Comparison of ENCODE assay signal across 25 mouse cellular contexts in genomic region chr4:151337543-151337942, GRCm38 (mm10).
DNase-seq lines count a peak whose midpoint lies in the region; ATAC-seq and TF ChIP-seq lines count a peak whose summit lies in the region.
"Had no signal": no experiment of that assay in that cellular context is flagged by ENCODE, and none has a peak within 500 bp of the region (broad histone marks: within the 10 kb centered on the region; RNA-seq: fewer than 3 reads in every experiment).

No protein-coding gene starts in this region.

- in situ Hi-C loops in ES-E14 (cut with MboI; ENCODE audit: low sequenced_read_pairs in 2 of 2, unreplicated experiment in 2 of 2): no loop called here

- H3K9ac ChIP-seq in limb, embryonic 14.5 days (ENCODE audit: low read depth, low read length, severe bottlenecking): no peak overlapping the region
- no peak overlapping the region for H3K9ac ChIP-seq in ES-E14 (ENCODE audit: insufficient read depth, low read depth, low read length, poor library complexity, severe bottlenecking)
- H3K9ac ChIP-seq: forebrain, postnatal 0 days; heart, embryonic 13.5 days; hindbrain, embryonic 12.5 days; kidney, embryonic 15.5 days; limb, embryonic 15.5 days; neural tube, embryonic 13.5 days had no signal

- WGBS in limb, embryonic 14.5 days: 24% methylated on average over 11 of the region's 11 CpGs
- 30% methylated on average over 11 of the region's 11 CpGs for WGBS in limb, embryonic 10.5 days

- H3K9me3 ChIP-seq in limb, embryonic 14.5 days (ENCODE audit: control insufficient read depth, low read length): no peaks in the 10 kb centered on the region
- H3K9me3 ChIP-seq in limb, embryonic 10.5 days (replicated peaks): no peaks in the 10 kb centered on the region
- H3K9me3 ChIP-seq in E14TG2a.4 (ENCODE audit: low read length) (no peaks in the 10 kb centered on the region), ES-E14 (ENCODE audit: control insufficient read depth, insufficient read depth, low read depth, low read length) (no peaks in the 10 kb centered on the region)
- H3K9me3 ChIP-seq: forebrain, embryonic 10.5 days; heart, embryonic 13.5 days; hindbrain, embryonic 12.5 days; kidney, embryonic 15.5 days; limb, embryonic 15.5 days; neural tube, embryonic 13.5 days had no signal

- H3K4me1 ChIP-seq in limb, embryonic 14.5 days (ENCODE audit: control insufficient read depth, insufficient read depth, low read length): no peaks in the 10 kb centered on the region
- H3K4me1 ChIP-seq in limb, embryonic 10.5 days: peaks cover 8% of the 10 kb centered on the region; the same call in 1 of the 2 replicates
- peaks cover 64% of the 10 kb centered on the region for H3K4me1 ChIP-seq in E14TG2a.4 (replicated peaks; ENCODE audit: low read depth, low read length)
- H3K4me1 ChIP-seq in ES-E14 (ENCODE audit: control insufficient read depth in 2 of 2, insufficient read depth in 2 of 2, low read length in 2 of 2, poor library complexity in 1 of 2): peaks cover 6 to 19% of the 10 kb centered on the region in 2 experiments

- no peaks in the 10 kb centered on the region for H3K27me3 ChIP-seq in limb, embryonic 14.5 days (ENCODE audit: control insufficient read depth, insufficient read depth, low read length)
- no peaks in the 10 kb centered on the region for H3K27me3 ChIP-seq in limb, embryonic 10.5 days (ENCODE audit: low read depth, poor library complexity, severe bottlenecking)
- peaks cover 20% of the 10 kb centered on the region for H3K27me3 ChIP-seq in E14TG2a.4 (ENCODE audit: insufficient read depth, low read length)
- H3K27me3 ChIP-seq: CH12.LX; neural tube, embryonic 13.5 days had no signal

- H3K4me3 ChIP-seq in limb, embryonic 14.5 days (replicated peaks; ENCODE audit: low read length): no peak overlapping the region
- no peak overlapping the region for H3K4me3 ChIP-seq in limb, embryonic 10.5 days
- H3K4me3 ChIP-seq in E14TG2a.4 (replicated peaks; ENCODE audit: low read length) (peak overlapping the region; percentile 45; the same call in 1 of the 2 replicates), ES-E14 (ENCODE audit: insufficient read depth in 1 of 2, low read depth in 1 of 2, low read length in 2 of 2, poor library complexity in 1 of 2, severe bottlenecking in 1 of 2) (no peak overlapping the region)
- H3K4me3 ChIP-seq: forebrain, embryonic 10.5 days; heart, embryonic 13.5 days; hindbrain, embryonic 12.5 days; kidney, embryonic 15.5 days; limb, embryonic 15.5 days; myocyte; neural tube, embryonic 13.5 days had no signal

- H3K36me3 ChIP-seq in limb, embryonic 14.5 days (ENCODE audit: control insufficient read depth, insufficient read depth, low read length): no peaks in the 10 kb centered on the region
- no peaks in the 10 kb centered on the region for H3K36me3 ChIP-seq in limb, embryonic 10.5 days
- no peaks in the 10 kb centered on the region for H3K36me3 ChIP-seq in E14TG2a.4 (ENCODE audit: insufficient read depth, low read length)
- no peaks in the 10 kb centered on the region for H3K36me3 ChIP-seq in ES-E14 (ENCODE audit: control insufficient read depth, insufficient read depth, low read length, poor library complexity, severe bottlenecking)
- H3K36me3 ChIP-seq: forebrain, embryonic 10.5 days; heart, embryonic 13.5 days; hindbrain, embryonic 12.5 days; kidney, embryonic 15.5 days; limb, embryonic 15.5 days; neural tube, embryonic 13.5 days had no signal

- ATAC-seq in limb, embryonic 14.5 days (ENCODE audit: low FRiP score, low read depth): no peak
- ATAC-seq: forebrain, postnatal 0 days; intestine, postnatal 0 days had no signal

- no peak for TF ChIP-seq CTCF in E14TG2a.4 (conservative IDR thresholded peaks at IDR 0.05; ENCODE audit: low read length)

- DNase-seq in limb, embryonic 14.5 days (ENCODE audit: low spot score): peak; percentile 9
- DNase-seq in limb, embryonic 10.5 days (ENCODE audit: low spot score): no peak
- peak; percentile 29 for DNase-seq in ES-E14 (ENCODE audit: low read depth, low spot score)
- DNase-seq in retina, postnatal 1 day: peak; percentile 45
- DNase-seq in adipocyte (ENCODE audit: low spot score): no peak
- DNase-seq in cerebellum, postnatal 36 days: no peak
- DNase-seq: adrenal gland, postnatal 25 days; B cell, adult 2 months; cerebellum, adult 8-10 months; forebrain, postnatal 0 days; gastrocnemius, postnatal 14 days; heart, adult 11 months; kidney, postnatal 4 days; lung, adult 18-20 months; midbrain, embryonic 14.5 days had no signal

- no peak overlapping the region for H3K27ac ChIP-seq in limb, embryonic 14.5 days (replicated peaks; ENCODE audit: low read depth, low read length)
- no peak overlapping the region for H3K27ac ChIP-seq in limb, embryonic 10.5 days
- H3K27ac ChIP-seq in ES-E14 (ENCODE audit: insufficient read depth, low read depth, low read length, poor library complexity, severe bottlenecking): no peak overlapping the region
- H3K27ac ChIP-seq: forebrain, embryonic 10.5 days; heart, embryonic 13.5 days; hindbrain, embryonic 12.5 days; kidney, embryonic 15.5 days; limb, embryonic 15.5 days; neural tube, embryonic 13.5 days had no signal

- H3K4me2 ChIP-seq in limb, embryonic 14.5 days (replicated peaks; ENCODE audit: low read depth, low read length, severe bottlenecking): no peak overlapping the region
- H3K4me2 ChIP-seq: heart, embryonic 13.5 days; hindbrain, embryonic 12.5 days; kidney, embryonic 15.5 days; limb, embryonic 15.5 days; neural tube, embryonic 13.5 days had no signal

- TF ChIP-seq POLR2A in limb, embryonic 14.5 days (IDR thresholded peaks at IDR 0.05; ENCODE audit: borderline replicate concordance, extremely low read depth, insufficient read depth, insufficient read length): no peak

TF ChIP-seq in ES-E14, 5 proteins besides CTCF, POLR2A, EP300 and RAD21:
- TF ChIP-seq HCFC1 (IDR thresholded peaks at IDR 0.05; ENCODE audit: borderline replicate concordance, insufficient read depth, low read length) (no peak), ZNF384 (IDR thresholded peaks at IDR 0.05; ENCODE audit: low read depth, low read length) (no peak), MAFK (IDR thresholded peaks at IDR 0.05; ENCODE audit: insufficient read depth, low read depth, low read length) (no peak), ZC3H11A (IDR thresholded peaks at IDR 0.05; ENCODE audit: borderline replicate concordance, low read depth, low read length) (no peak), CHD2 (IDR thresholded peaks at IDR 0.05; ENCODE audit: low read depth, low read length) (no peak)

Comparison
In these comparisons a context has a peak if more than half of its experiments do, and no peak if none do; other contexts are left out.
1. DNase-seq: peak in limb, embryonic 14.5 days (single experiment), ES-E14 (single experiment) and retina, postnatal 1 day (single experiment); none in limb, embryonic 10.5 days (single experiment), adipocyte (single experiment) and cerebellum, postnatal 36 days (0 of 2).